Comparison of ENCODE assay signal across 7 mouse cellular contexts in the genomic region with DNA sequence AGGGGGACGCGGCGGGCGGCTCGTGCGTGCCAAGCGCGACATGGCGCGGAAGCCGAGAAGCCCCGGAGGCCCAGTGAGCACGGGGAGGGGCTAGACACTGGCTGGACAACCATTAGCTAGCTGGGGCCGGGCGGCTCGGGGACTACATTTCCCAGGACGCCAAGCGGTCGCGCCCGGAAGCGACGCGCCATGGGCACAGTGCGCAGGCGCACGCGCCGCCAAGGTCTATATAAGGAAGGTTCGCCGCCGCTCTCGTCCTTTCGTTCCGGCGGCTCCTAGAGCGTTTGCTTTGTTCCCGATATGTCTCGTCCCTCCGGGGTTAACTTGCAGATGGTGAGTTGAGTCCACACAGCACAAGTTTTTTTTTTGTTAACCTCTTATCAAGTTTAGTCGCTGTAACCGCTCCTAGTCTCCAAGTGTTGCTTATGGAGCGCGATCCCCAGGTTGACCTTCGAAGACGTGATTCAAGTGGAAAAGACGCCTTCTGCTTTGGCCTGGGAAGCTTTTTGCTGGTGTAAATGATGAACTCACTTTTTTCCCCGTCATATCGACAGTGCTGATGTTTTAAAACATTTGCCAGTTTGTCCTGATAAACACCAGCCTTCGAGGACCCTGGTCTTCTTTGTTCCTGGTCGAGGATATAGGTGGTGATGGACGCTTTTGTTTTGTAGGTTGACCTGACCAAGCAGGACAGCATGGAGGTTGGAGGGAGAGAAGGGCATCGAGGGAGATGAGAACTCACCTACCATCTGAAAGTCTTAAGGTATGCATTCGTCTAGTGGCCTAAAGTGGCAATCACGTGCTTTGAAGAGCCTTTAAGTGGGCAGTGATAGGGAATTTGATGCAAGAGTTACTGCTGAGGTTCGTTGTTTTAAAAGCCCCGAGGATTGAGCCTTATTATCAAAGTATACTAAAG. TPM values are rescaled to one million over a fixed set of nuclear protein-coding genes. Genes with fewer than 3 reads are reported as not detected.
DNase-seq lines count a peak whose midpoint lies in the region; ATAC-seq lines count a peak whose summit lies in the region.

A gene (minus strand): TSS at position 51 of the 916 bp plus-strand sequence.

- peak within 1 kb of the TSS; percentile 85 for H3K4me2 ChIP-seq in midbrain, embryonic 13.5 days (replicated peaks)

- WGBS in embryonic facial prominence, embryonic 10.5 days = under 1% methylated on average over 57 of the region's 57 CpGs
- under 1% methylated on average over 56 of the region's 57 CpGs for WGBS in limb, embryonic 10.5 days
- WGBS in midbrain, embryonic 13.5 days = under 1% methylated on average over 57 of the region's 57 CpGs

- ATAC-seq in granulocyte monocyte progenitor cell, adult 5-6 weeks (replicated peaks; ENCODE audit: poor library complexity, severe bottlenecking) = peak; percentile 63
- peak; percentile 95 for ATAC-seq in midbrain, embryonic 13.5 days

- H3K36me3 ChIP-seq in embryonic facial prominence, embryonic 10.5 days (replicated peaks) = peaks cover 43% of the 10 kb centered on the region
- H3K36me3 ChIP-seq in limb, embryonic 10.5 days = peaks cover 41% of the 10 kb centered on the region
- peaks cover 37% of the 10 kb centered on the region for H3K36me3 ChIP-seq in midbrain, embryonic 13.5 days

- peaks cover 52% of the 10 kb centered on the region for H3K4me1 ChIP-seq in embryonic facial prominence, embryonic 10.5 days
- H3K4me1 ChIP-seq in limb, embryonic 10.5 days = peaks cover 34% of the 10 kb centered on the region
- peaks cover 43% of the 10 kb centered on the region for H3K4me1 ChIP-seq in midbrain, embryonic 13.5 days (replicated peaks)

- no peaks in the 10 kb centered on the region for H3K27me3 ChIP-seq in embryonic facial prominence, embryonic 10.5 days (replicated peaks; ENCODE audit: low read depth, poor library complexity, severe bottlenecking)
- H3K27me3 ChIP-seq in limb, embryonic 10.5 days (ENCODE audit: low read depth, poor library complexity, severe bottlenecking) = no peaks in the 10 kb centered on the region
- H3K27me3 ChIP-seq in midbrain, embryonic 13.5 days = no peaks in the 10 kb centered on the region

- DNase-seq in adrenal gland, postnatal 10 days = peak; percentile 97
- peak; percentile 98 for DNase-seq in embryonic facial prominence, embryonic 10.5 days (ENCODE audit: low spot score)
- DNase-seq in kidney, adult 11 months = peak; percentile 96
- DNase-seq in limb, embryonic 10.5 days (ENCODE audit: low spot score) = peak; percentile 99
- peak; percentile 98 for DNase-seq in spleen, adult 12 weeks (ENCODE audit: low spot score)

- peak within 1 kb of the TSS; percentile 75 for H3K4me3 ChIP-seq in embryonic facial prominence, embryonic 10.5 days
- H3K4me3 ChIP-seq in limb, embryonic 10.5 days = peak within 1 kb of the TSS; percentile 68
- H3K4me3 ChIP-seq in midbrain, embryonic 13.5 days (replicated peaks) = peak within 1 kb of the TSS; percentile 89

- H3K9ac ChIP-seq in midbrain, embryonic 13.5 days (replicated peaks) = peak within 1 kb of the TSS; percentile 96

- H3K9me3 ChIP-seq in embryonic facial prominence, embryonic 10.5 days = no peaks in the 10 kb centered on the region
- H3K9me3 ChIP-seq in limb, embryonic 10.5 days (replicated peaks) = no peaks in the 10 kb centered on the region
- H3K9me3 ChIP-seq in midbrain, embryonic 13.5 days = no peaks in the 10 kb centered on the region

- H3K27ac ChIP-seq in embryonic facial prominence, embryonic 10.5 days (replicated peaks) = peak within 1 kb of the TSS; percentile 99
- H3K27ac ChIP-seq in limb, embryonic 10.5 days = peak within 1 kb of the TSS; percentile 99
- peak within 1 kb of the TSS; percentile 94 for H3K27ac ChIP-seq in midbrain, embryonic 13.5 days

RNA-seq across cellular contexts. Expression of the gene that starts here (rescaled TPM):
- 10 to 100 TPM; 31.2 to 36.5 TPM for total RNA-seq in adrenal gland, postnatal 10 days (2021)
- polyA plus RNA-seq in embryonic facial prominence, embryonic 10.5 days (2016; fragmentation: Nextera tagmentation; extraction: Ambion mirVana) = 6.4 and 7.0 TPM in 2 replicates
- 25.4 and 28.2 TPM in 2 replicates for total RNA-seq in granulocyte monocyte progenitor cell, adult 5-6 weeks (2014; fragmentation: Nextera tagmentation)
- 23.1 and 29.1 TPM in 2 replicates for total RNA-seq in granulocyte monocyte progenitor cell, adult 5-6 weeks (2017)
- polyA plus RNA-seq in limb, embryonic 10.5 days (2016; fragmentation: Nextera tagmentation; extraction: Ambion mirVana) = 5.0 and 5.1 TPM in 2 replicates
- polyA plus RNA-seq in midbrain, embryonic 13.5 days (2015; fragmentation: Nextera tagmentation; extraction: Ambion mirVana) = 6.0 and 7.8 TPM in 2 replicates

Comparison
In these comparisons a context has a peak if more than half of its experiments do, and no peak if none do; other contexts are left out.
1. Peak in every context shown above with its lines: DNase-seq, ATAC-seq, H3K4me3 ChIP-seq and H3K27ac ChIP-seq.